Mouse (Mus musculus) liver, embryonic 16.5 days (tissue): ENCODE measurements around the gene Kdelr2. TPM values are rescaled to one million over a fixed set of nuclear protein-coding genes. Genes with fewer than 3 reads are reported as not detected.

Experiments
- ATAC-seq: fragments of 200-750 bp; cut with Nextera tagmentation; 2 replicates; pipeline ENCODE4 v1.8.0; 2017; ENCODE audit warnings: low read depth, mild to moderate bottlenecking, moderate number of reproducible peaks, moderate library complexity
- H3K27ac ChIP-seq: fragments of 300-500 bp; sonication (generic); 2 replicates; pipeline ENCODE4 v1.5.1; 2014; ENCODE audit warnings: mild to moderate bottlenecking, low read length
- H3K27me3 ChIP-seq: fragments of 300-500 bp; sonication (generic); 2 replicates; pipeline ENCODE4 v1.6.1; 2014; ENCODE audit warnings: low read depth, low read length, mixed read lengths; ENCODE audit not compliant: control insufficient read depth, insufficient read depth
- H3K36me3 ChIP-seq: fragments of 300-500 bp; sonication (generic); 2 replicates; pipeline ENCODE4 v1.6.1; 2014; ENCODE audit warnings: mild to moderate bottlenecking; ENCODE audit not compliant: control insufficient read depth, insufficient read depth
- H3K4me1 ChIP-seq: fragments of 300-500 bp; sonication (generic); 2 replicates; pipeline ENCODE4 v1.6.1; 2014; ENCODE audit warnings: low read depth, low read length, mixed read lengths; ENCODE audit not compliant: control insufficient read depth
- H3K4me2 ChIP-seq: fragments of 300-500 bp; sonication (generic); 2 replicates; pipeline ENCODE4 v1.6.1; 2014; ENCODE audit warnings: low read depth, low read length, mixed read lengths
- H3K4me3 ChIP-seq: fragments of 300-500 bp; sonication (generic); 2 replicates; pipeline ENCODE4 v1.5.1; 2014; ENCODE audit warnings: low read depth, mild to moderate bottlenecking, low read length
- H3K9ac ChIP-seq: fragments of 300-500 bp; sonication (generic); 2 replicates; pipeline ENCODE4 v1.6.1; 2014; ENCODE audit warnings: low read depth, low read length
- H3K9me3 ChIP-seq: fragments of 300-500 bp; sonication (generic); replicated peaks from 2 replicates; pipeline ENCODE4 v1.6.1; 2016; ENCODE audit warnings: low read length; ENCODE audit not compliant: control insufficient read depth
- WGBS: fragments of 180-500 bp; shearing (Covaris S2); extraction: QIAGEN DNeasy Blood & Tissue Kit; methylation state at CpG from one replicate; pipeline ENCODE4 v1.1.7; 2014; ENCODE audit not compliant: insufficient replicate concordance; 5-methylcytosine and 5-hydroxymethylcytosine counted together
- polyA plus RNA-seq: library from polyadenylated mRNA; unstranded; fragments of >200 nt; fragmentation: Nextera tagmentation; extraction: Ambion mirVana; gene quantifications from 2 replicates; pipeline ENCODE4 v1.2.1, GENCODE M21; 2015

Gene Kdelr2
- polyA plus RNA-seq, 1 experiment from 2014 or later, result 150 TPM

- H3K4me1 ChIP-seq, result peaks cover 39% of the 10 kb centered on the region
These were observed 7.3 kb downstream of the Kdelr2 start for GRCm38 (mm10) chr5:143410841-143411395.

GRCm38 (mm10) chr5:143421484-143421883, 17.8 kb downstream of the Kdelr2 start:
- Histone ChIP-seq H3K27me3 (no peaks in the 10 kb centered on the region), H3K4me3 (no peak overlapping the region), H3K27ac (no peak overlapping the region), H3K36me3 (peaks cover 39% of the 10 kb centered on the region), H3K4me1 (no peaks in the 10 kb centered on the region), H3K4me2 (no peak overlapping the region), H3K9ac (no peak overlapping the region), H3K9me3 (no peaks in the 10 kb centered on the region)
- no peak for ATAC-seq
- WGBS, result 60% methylated on average over 4 of the region's 4 CpGs

More at GRCm38 (mm10) chr5:143410841-143411395, 7.3 kb downstream of the Kdelr2 start:
- no peak overlapping the region for H3K27ac ChIP-seq
- WGBS, result 76% methylated on average over 4 of the region's 4 CpGs
- peaks cover 47% of the 10 kb centered on the region for H3K36me3 ChIP-seq
- no peak overlapping the region for H3K4me3 ChIP-seq
- H3K9me3 ChIP-seq, result peaks cover 3% of the 10 kb centered on the region
- H3K9ac ChIP-seq, result no peak overlapping the region
- ATAC-seq, result no peak; the same call in 1 of the 2 replicates
- H3K4me2 ChIP-seq, result no peak overlapping the region
- no peaks in the 10 kb centered on the region for H3K27me3 ChIP-seq

GRCm38 (mm10) chr5:143422990-143423389, 19.4 kb downstream of the Kdelr2 start:
- Histone ChIP-seq H3K4me1 (no peaks in the 10 kb centered on the region), H3K27ac (no peak overlapping the region), H3K4me2 (no peak overlapping the region), H3K9ac (no peak overlapping the region), H3K4me3 (no peak overlapping the region), H3K36me3 (peaks cover 27% of the 10 kb centered on the region), H3K9me3 (no peaks in the 10 kb centered on the region), H3K27me3 (no peaks in the 10 kb centered on the region)
- ATAC-seq, result no peak
- WGBS, result 73% methylated on average over 4 of the region's 4 CpGs

GRCm38 (mm10) chr5:143423899-143424519, 20.4 kb downstream of the Kdelr2 start:
- Histone ChIP-seq H3K27ac (no peak overlapping the region), H3K4me2 (no peak overlapping the region), H3K9me3 (no peaks in the 10 kb centered on the region), H3K36me3 (peaks cover 18% of the 10 kb centered on the region), H3K27me3 (no peaks in the 10 kb centered on the region), H3K4me3 (no peak overlapping the region), H3K4me1 (no peaks in the 10 kb centered on the region), H3K9ac (no peak overlapping the region)
- 12% methylated on average over 6 of the region's 6 CpGs for WGBS
- peak; percentile 48; the same call in 1 of the 2 replicates for ATAC-seq

GRCm38 (mm10) chr5:143434421-143434820, 30.8 kb downstream of the Kdelr2 start:
- H3K36me3 ChIP-seq, result no peaks in the 10 kb centered on the region
- H3K9me3 ChIP-seq, result no peaks in the 10 kb centered on the region
- no peak overlapping the region for H3K27ac ChIP-seq
- ATAC-seq, result peak; percentile 53; the same call in 1 of the 2 replicates
- H3K27me3 ChIP-seq, result no peaks in the 10 kb centered on the region
- H3K4me1 ChIP-seq, result no peaks in the 10 kb centered on the region
- H3K9ac ChIP-seq, result no peak overlapping the region
- H3K4me2 ChIP-seq, result no peak overlapping the region
- H3K4me3 ChIP-seq, result no peak overlapping the region
- 0% methylated on average over 4 of the region's 4 CpGs for WGBS

GRCm38 (mm10) chr5:143441298-143441697, 37.7 kb downstream of the Kdelr2 start:
- no peaks in the 10 kb centered on the region for H3K27me3 ChIP-seq
- no peak overlapping the region for H3K27ac ChIP-seq
- no peak for ATAC-seq
- no peak overlapping the region for H3K4me3 ChIP-seq
- H3K4me2 ChIP-seq, result no peak overlapping the region
- H3K4me1 ChIP-seq, result no peaks in the 10 kb centered on the region
- H3K9ac ChIP-seq, result no peak overlapping the region
- WGBS, result 58% methylated on average over 3 of the region's 3 CpGs
- H3K36me3 ChIP-seq, result no peaks in the 10 kb centered on the region
- no peaks in the 10 kb centered on the region for H3K9me3 ChIP-seq

- 52% methylated on average over 12 of the region's 12 CpGs for WGBS
- H3K4me1 ChIP-seq, result no peaks in the 10 kb centered on the region
- no peaks in the 10 kb centered on the region for H3K36me3 ChIP-seq
- H3K4me2 ChIP-seq, result no peak overlapping the region
- no peak overlapping the region for H3K9ac ChIP-seq
- ATAC-seq, result no peak
- no peaks in the 10 kb centered on the region for H3K27me3 ChIP-seq
- H3K9me3 ChIP-seq, result no peaks in the 10 kb centered on the region
- no peak overlapping the region for H3K27ac ChIP-seq
- no peak overlapping the region for H3K4me3 ChIP-seq
These were observed 38.1 kb downstream of the Kdelr2 start for GRCm38 (mm10) chr5:143441753-143442152.

GRCm38 (mm10) chr5:143463671-143464070, 60.0 kb downstream of the Kdelr2 start:
- no peak overlapping the region for H3K27ac ChIP-seq
- peaks cover 19% of the 10 kb centered on the region for H3K4me1 ChIP-seq
- H3K9me3 ChIP-seq, result no peaks in the 10 kb centered on the region
- peaks cover 3% of the 10 kb centered on the region; the same call in 1 of the 2 replicates for H3K36me3 ChIP-seq
- ATAC-seq, result no peak
- WGBS, result 80% methylated on average over 11 of the region's 11 CpGs
- H3K4me2 ChIP-seq, result peak overlapping the region; percentile 90
- peak overlapping the region; percentile 83 for H3K9ac ChIP-seq
- H3K4me3 ChIP-seq, result peak overlapping the region; percentile 80
- H3K27me3 ChIP-seq, result no peaks in the 10 kb centered on the region

- H3K27ac ChIP-seq, result peak within 1 kb of the TSS; percentile 51
- H3K4me2 ChIP-seq, result peak within 1 kb of the TSS; percentile 90
- no peaks in the 10 kb centered on the region for H3K9me3 ChIP-seq
- peak within 1 kb of the TSS; percentile 83 for H3K9ac ChIP-seq
- H3K4me3 ChIP-seq, result peak within 1 kb of the TSS; percentile 80
- no peaks in the 10 kb centered on the region for H3K27me3 ChIP-seq
- peaks cover 3% of the 10 kb centered on the region; the same call in 1 of the 2 replicates for H3K36me3 ChIP-seq
- peaks cover 19% of the 10 kb centered on the region for H3K4me1 ChIP-seq
- 2% methylated on average over 43 of the region's 43 CpGs for WGBS
- ATAC-seq, result peak; percentile 91
These were observed 60.6 kb downstream of the Kdelr2 start, which contains the start of gene Daglb for GRCm38 (mm10) chr5:143464100-143464756. TSS of gene Daglb (plus strand) at chr5:143464584.
